Mouse (Mus musculus): ENCODE data around the gene Atg7. TPM values are rescaled to one million over a fixed set of nuclear protein-coding genes. Genes with fewer than 3 reads are reported as not detected.

The Atg7 gene
- polyA plus RNA-seq, 1 experiment from 2014 or later: 25.0 TPM

DNA sequence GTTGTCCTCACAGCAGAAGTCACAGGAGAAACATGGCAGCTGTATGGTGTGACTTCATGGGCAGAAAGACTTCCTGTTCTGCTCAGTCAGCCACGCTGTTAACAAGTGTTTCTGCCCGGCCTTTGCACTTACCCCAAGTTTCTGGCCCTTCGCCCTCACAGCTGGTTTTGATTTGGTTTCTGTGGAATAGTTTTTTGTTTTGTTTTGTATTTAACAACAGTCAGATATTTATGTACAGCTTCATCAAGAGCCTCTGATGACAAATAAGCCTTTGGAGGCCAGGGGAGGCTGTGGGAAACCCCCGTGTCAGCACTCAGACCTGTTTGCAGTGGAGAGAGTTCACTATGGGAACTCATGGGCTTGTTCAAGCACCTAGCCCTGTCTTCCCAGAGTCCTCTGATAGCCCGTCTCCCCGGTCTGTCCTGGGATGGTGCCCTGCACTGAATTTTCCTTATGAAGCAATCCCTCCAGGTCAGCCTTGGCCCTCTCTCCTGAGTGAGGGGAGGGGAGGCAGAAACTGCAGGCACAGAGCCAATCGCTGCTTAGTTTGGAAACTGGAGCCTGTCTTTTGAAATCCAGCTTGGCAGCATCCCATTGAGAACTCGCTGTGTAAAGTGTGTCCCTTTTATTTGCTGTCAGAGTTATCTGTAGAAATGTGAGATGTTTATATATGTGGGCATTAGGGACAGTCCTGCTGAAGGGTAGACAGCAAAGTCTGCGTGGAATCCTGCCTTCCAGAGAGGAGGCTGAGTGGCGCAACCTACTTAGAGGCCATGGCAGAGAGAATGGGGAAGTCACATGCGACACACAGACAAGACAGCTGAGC, 138.7 kb downstream of the Atg7 start:
- H3K4me3 ChIP-seq: no peak overlapping the region
- peak overlapping the region; percentile 47 for H3K27ac ChIP-seq
- 42% methylated on average over 11 of the region's 11 CpGs for WGBS
- no peaks in the 10 kb centered on the region for H3K27me3 ChIP-seq (ENCODE audit: insufficient read depth, poor library complexity, severe bottlenecking)
- H3K36me3 ChIP-seq: no peaks in the 10 kb centered on the region
- H3K9me3 ChIP-seq: no peaks in the 10 kb centered on the region
- peaks cover 44% of the 10 kb centered on the region for H3K4me1 ChIP-seq (replicated peaks)
- DNase-seq (ENCODE audit: low spot score): no peak

DNA sequence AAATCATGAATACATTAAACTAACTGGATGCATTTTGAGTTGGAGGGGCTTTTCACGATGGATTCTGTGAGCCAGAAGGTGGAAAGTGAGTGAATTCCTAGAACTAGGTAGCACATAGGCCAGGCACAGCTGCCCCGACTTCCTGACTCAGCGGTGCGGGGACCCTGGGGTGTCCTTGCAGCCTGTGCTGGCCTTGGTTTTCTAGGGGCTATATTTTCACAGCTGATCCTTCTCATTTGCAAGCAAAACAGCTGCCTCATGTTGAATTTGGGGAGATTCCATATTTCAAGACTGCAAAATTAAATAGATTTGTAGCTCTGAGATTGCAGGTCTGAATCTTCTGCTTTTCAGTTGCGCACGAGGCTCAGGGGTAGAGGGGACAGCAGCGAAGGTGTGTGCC, 139.6 kb downstream of the Atg7 start:
- Histone ChIP-seq H3K27me3 (ENCODE audit: insufficient read depth, poor library complexity, severe bottlenecking) (no peaks in the 10 kb centered on the region), H3K27ac (0 out of 2 replicates have a peak overlapping the region, but pooled peaks have one; percentile 24), H3K4me3 (no peak overlapping the region), H3K9me3 (no peaks in the 10 kb centered on the region), H3K36me3 (no peaks in the 10 kb centered on the region), H3K4me1 (replicated peaks) (peaks cover 45% of the 10 kb centered on the region)
- no peak for DNase-seq (ENCODE audit: low spot score)
- WGBS: 81% methylated on average over 7 of the region's 7 CpGs

DNA sequence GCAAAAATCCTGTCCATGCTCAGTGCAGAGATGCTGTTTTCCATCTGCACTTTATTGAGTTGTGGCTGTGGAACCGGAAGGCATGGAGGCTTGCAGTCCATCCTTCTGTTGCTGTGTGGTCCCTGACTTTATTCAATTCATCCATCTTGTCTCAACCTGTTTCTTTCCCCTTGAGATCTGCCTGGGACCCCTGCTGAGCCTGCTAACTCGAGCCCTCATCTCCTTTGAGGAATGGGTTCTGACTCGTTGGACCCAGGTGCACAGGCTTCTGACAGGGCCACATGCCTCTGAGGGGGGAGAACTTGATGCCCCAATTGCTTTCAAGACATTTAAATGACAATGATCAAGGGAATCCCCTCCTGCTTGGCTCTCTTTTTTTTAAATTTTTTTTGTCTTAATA, 143.6 kb downstream of the Atg7 start:
- no peaks in the 10 kb centered on the region for H3K27me3 ChIP-seq (ENCODE audit: insufficient read depth, poor library complexity, severe bottlenecking)
- no peak for DNase-seq (ENCODE audit: low spot score)
- H3K4me3 ChIP-seq: no peak overlapping the region
- H3K27ac ChIP-seq: no peak overlapping the region
- no peaks in the 10 kb centered on the region for H3K9me3 ChIP-seq
- H3K4me1 ChIP-seq (replicated peaks): peaks cover 23% of the 10 kb centered on the region
- WGBS: 39% methylated on average over 3 of the region's 3 CpGs
- no peaks in the 10 kb centered on the region for H3K36me3 ChIP-seq

DNA sequence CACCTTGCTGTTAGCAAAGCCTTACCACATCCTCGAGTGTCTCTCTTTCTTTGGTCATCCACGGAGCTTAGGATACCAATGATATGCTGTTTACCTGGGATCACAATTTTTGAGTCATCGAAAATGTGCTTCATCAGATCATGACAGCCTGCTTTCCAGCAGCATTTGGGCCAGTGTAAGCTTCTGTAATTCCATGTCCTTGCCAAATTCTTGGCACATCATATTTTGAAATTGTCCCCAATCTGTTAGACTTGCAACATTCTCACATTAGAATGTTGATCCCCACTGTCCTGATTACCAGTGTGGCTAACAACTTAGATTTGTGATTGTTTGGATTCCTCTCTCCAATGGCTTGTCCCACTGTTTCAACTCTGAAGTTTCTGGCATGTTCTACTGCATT, 144.7 kb downstream of the Atg7 start:
- WGBS: 87% methylated on average over 3 of the region's 3 CpGs
- no peak for DNase-seq (ENCODE audit: low spot score)

DNA sequence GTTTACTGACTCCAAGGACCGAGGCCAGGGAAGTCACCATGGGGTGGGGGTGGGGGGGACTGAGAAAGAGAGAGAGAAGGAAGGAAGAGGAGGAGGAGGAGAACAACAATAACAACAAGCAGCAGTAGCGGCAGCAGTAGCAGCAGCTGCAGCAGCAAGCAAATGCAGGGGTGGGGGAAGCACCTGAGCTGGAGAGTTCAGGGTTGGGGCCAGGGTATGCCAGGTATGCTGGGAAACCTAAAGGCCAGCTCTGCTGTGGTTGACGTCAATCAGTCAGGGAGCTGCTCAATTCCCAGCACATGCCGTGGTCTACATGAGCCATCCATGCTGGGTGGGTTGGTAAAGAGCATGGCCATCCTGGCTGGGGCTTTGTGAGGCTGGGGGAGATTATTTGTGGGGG, 145.8 kb downstream of the Atg7 start:
- 77% methylated on average over 4 of the region's 4 CpGs for WGBS
- Histone ChIP-seq H3K27me3 (ENCODE audit: insufficient read depth, poor library complexity, severe bottlenecking) (no peaks in the 10 kb centered on the region), H3K36me3 (no peaks in the 10 kb centered on the region), H3K4me3 (no peak overlapping the region), H3K27ac (no peak overlapping the region), H3K4me1 (replicated peaks) (peaks cover 7% of the 10 kb centered on the region; the same call in 1 of the 2 replicates), H3K9me3 (no peaks in the 10 kb centered on the region)
- no peak for DNase-seq (ENCODE audit: low spot score)

More for the DNA sequence above, 144.7 kb downstream of the Atg7 start:
- Histone ChIP-seq H3K27me3 (ENCODE audit: insufficient read depth, poor library complexity, severe bottlenecking) (no peaks in the 10 kb centered on the region), H3K4me1 (replicated peaks) (peaks cover 11% of the 10 kb centered on the region; the same call in 1 of the 2 replicates), H3K9me3 (no peaks in the 10 kb centered on the region), H3K4me3 (no peak overlapping the region), H3K27ac (no peak overlapping the region), H3K36me3 (no peaks in the 10 kb centered on the region)

DNA sequence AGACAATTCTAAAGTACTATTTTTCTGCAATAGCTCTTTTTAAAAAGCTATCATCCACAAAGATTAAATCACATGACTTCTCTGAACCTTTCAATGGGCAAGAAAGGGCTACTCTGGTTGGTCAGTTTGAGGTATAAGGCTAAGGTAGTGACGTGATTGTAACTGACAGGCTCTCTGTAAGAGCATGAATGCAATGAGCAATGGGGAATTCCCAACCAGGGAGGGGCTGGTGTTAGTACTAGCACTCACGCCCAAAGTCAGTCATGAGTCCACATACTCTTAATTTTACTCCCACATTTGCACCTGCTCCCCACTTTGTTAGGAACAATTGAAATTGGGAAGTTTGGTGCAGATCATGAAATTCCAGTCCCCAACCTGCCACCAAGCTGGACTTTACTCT, 147.2 kb downstream of the Atg7 start:
- Histone ChIP-seq H3K9me3 (no peaks in the 10 kb centered on the region), H3K4me1 (replicated peaks) (peaks cover 7% of the 10 kb centered on the region; the same call in 1 of the 2 replicates), H3K27ac (no peak overlapping the region), H3K36me3 (no peaks in the 10 kb centered on the region), H3K27me3 (ENCODE audit: insufficient read depth, poor library complexity, severe bottlenecking) (no peaks in the 10 kb centered on the region), H3K4me3 (no peak overlapping the region)
- WGBS: 88% methylated on average over 2 of the region's 2 CpGs
- no peak for DNase-seq (ENCODE audit: low spot score)

DNA sequence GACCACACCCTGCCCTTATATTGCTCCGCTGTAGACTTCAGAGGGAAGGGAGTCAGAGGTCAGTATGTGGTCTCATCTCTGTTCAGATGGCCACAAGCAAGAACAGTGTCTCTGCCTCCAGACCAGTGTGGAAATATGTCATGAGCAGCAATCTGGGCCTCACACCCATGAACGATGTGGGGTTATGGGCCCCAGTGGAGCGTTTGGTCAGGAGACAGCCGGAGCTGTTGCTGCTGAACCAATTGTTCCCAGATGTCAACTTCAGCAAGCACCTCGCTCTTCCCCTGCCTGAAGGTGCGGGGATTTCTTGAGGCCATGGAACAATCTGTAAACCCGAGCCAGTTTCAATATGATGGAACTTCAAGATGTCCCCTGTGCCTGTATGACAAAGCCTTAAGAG, 148.0 kb downstream of the Atg7 start:
- DNase-seq (ENCODE audit: low spot score): no peak
- Histone ChIP-seq H3K27ac (no peak overlapping the region), H3K27me3 (ENCODE audit: insufficient read depth, poor library complexity, severe bottlenecking) (no peaks in the 10 kb centered on the region), H3K4me3 (no peak overlapping the region), H3K36me3 (no peaks in the 10 kb centered on the region), H3K9me3 (no peaks in the 10 kb centered on the region), H3K4me1 (replicated peaks) (peaks cover 7% of the 10 kb centered on the region; the same call in 1 of the 2 replicates)
- 76% methylated on average over 7 of the region's 7 CpGs for WGBS

DNA sequence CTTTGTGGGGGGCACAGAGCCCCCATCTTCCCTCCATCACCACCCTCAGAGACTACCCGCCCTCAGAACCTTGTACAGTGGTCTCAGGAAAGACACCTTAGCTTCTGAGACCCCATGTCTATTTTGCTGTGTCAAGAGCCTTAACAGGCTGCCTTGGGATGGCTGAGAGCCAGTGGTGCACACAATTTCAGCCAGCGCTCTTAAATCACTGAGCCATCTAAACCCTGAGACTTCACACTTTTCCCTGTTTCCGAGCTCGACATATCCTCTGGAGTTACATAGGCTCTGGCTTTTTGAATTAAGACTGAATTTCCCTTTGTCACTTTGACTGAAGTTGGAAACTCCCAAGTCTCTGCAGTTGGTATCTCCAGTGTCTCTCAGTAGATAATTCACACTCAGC, 148.9 kb downstream of the Atg7 start:
- Histone ChIP-seq H3K4me1 (replicated peaks) (peaks cover 6% of the 10 kb centered on the region; the same call in 1 of the 2 replicates), H3K9me3 (no peaks in the 10 kb centered on the region), H3K27ac (no peak overlapping the region), H3K4me3 (no peak overlapping the region), H3K27me3 (ENCODE audit: insufficient read depth, poor library complexity, severe bottlenecking) (no peaks in the 10 kb centered on the region), H3K36me3 (no peaks in the 10 kb centered on the region)
- no peak for DNase-seq (ENCODE audit: low spot score)
- WGBS: 89% methylated on average over 4 of the region's 4 CpGs

DNA sequence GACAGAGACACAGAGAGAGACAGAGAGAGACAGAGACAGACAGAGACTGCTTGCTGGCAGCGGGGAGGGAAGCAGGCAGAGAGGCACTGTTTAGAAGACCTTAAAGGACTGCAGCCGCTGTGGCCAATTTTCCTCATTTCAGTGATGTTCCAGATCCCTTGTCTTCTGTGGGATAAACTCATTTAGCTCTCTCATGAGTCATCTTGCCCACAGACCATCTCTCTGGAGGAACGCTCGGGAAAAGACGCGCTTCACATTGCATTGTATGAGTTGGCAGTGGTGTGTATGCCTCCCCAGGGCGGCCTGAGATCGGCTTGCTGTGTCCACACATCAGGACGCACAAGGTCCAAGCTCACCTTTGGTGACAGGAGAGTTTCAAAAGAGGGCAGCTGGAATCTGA, 151.8 kb downstream of the Atg7 start:
- 96% methylated on average over 9 of the region's 9 CpGs for WGBS
- no peak overlapping the region for H3K27ac ChIP-seq
- no peaks in the 10 kb centered on the region for H3K36me3 ChIP-seq

DNA sequence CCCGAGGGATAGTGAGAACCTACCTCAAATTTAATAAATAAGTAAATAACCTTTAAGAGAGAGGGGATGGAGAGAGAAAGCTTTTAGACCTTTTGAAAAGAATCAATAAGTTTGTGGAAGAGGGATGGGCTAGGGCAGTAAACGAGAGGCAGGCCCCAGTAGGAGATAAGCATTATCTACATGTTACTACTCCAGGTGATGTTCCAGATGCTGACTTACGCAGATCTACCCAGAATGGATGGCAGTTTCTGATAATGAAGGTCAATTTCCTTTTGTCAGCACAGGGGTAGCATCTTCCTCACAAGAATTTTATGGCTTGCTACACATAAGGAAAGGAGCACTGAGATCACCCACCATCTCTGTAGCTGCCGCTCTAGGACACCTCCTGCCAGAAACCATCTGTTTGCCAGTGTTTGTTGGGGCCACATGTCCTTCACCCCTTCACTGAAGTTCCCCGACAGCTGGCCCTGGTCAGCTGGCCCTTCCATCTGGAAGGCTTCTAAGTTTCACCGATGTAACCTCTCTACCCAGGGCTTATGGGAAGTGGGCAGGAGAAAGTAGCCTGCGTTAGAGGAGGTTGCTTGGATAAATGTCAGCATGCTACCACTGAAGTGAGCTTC, 152.9 kb downstream of the Atg7 start:
- Histone ChIP-seq H3K4me3 (no peak overlapping the region), H3K36me3 (no peaks in the 10 kb centered on the region), H3K4me1 (replicated peaks) (peaks cover 7% of the 10 kb centered on the region; the same call in 1 of the 2 replicates), H3K27ac (no peak overlapping the region), H3K27me3 (ENCODE audit: insufficient read depth, poor library complexity, severe bottlenecking) (no peaks in the 10 kb centered on the region), H3K9me3 (no peaks in the 10 kb centered on the region)
- 89% methylated on average over 7 of the region's 7 CpGs for WGBS
- DNase-seq (ENCODE audit: low spot score): no peak

More for the DNA sequence above, 151.8 kb downstream of the Atg7 start:
- Histone ChIP-seq H3K4me1 (replicated peaks) (no peaks in the 10 kb centered on the region; the same call in 1 of the 2 replicates), H3K9me3 (no peaks in the 10 kb centered on the region), H3K27me3 (ENCODE audit: insufficient read depth, poor library complexity, severe bottlenecking) (no peaks in the 10 kb centered on the region), H3K4me3 (no peak overlapping the region)
- no peak for DNase-seq (ENCODE audit: low spot score)

DNA sequence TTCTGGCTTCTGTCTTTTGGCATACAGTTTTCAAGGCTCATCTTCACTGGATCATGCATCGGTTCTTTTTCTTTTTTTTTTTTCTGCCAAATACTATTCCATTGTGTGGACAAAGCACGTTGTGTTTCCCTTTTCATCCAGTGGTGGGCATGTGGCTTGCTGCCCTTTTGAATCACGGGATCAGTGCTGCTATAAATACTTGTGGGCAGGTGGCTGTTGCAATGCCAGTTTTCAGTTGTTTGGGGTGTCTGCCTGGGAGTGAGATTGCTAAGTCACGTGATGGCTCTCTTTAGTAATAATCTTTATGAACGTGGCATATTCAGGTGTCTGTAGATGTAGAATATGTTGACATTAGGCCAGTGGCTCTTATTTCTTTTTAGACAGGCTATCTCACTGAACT, 155.0 kb downstream of the Atg7 start:
- Histone ChIP-seq H3K9me3 (no peaks in the 10 kb centered on the region), H3K27ac (no peak overlapping the region), H3K27me3 (ENCODE audit: insufficient read depth, poor library complexity, severe bottlenecking) (no peaks in the 10 kb centered on the region), H3K4me3 (no peak overlapping the region), H3K36me3 (no peaks in the 10 kb centered on the region), H3K4me1 (replicated peaks) (peaks cover 19% of the 10 kb centered on the region; the same call in 1 of the 2 replicates)
- DNase-seq (ENCODE audit: low spot score): no peak
- WGBS: 86% methylated on average over 5 of the region's 5 CpGs

DNA sequence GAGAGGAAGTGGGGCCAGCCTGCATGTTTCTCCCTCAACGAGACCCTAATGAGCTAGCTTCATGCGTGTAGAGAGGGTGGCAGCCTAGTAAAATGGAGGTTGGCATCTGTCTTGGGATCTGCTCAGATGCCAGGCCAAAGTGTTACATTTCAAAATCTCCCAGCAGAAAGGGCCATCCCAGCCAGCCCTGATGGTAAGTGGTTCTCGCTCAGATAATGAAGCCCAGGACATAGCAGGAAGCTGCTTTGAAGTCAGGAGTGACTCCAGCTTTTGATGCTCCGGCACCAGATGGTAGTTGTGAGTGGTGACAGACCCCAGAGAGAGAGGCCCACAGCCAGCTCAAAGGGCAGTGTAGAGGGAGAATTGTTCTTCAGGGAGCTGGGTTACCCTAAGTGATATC, 155.8 kb downstream of the Atg7 start:
- no peaks in the 10 kb centered on the region for H3K36me3 ChIP-seq
- 0 out of 2 replicates have a peak overlapping the region, but pooled peaks have one; percentile 0 for H3K27ac ChIP-seq
- no peaks in the 10 kb centered on the region for H3K27me3 ChIP-seq (ENCODE audit: insufficient read depth, poor library complexity, severe bottlenecking)
- no peaks in the 10 kb centered on the region for H3K9me3 ChIP-seq
- DNase-seq (ENCODE audit: low spot score): no peak
- 67% methylated on average over 4 of the region's 4 CpGs for WGBS
- H3K4me3 ChIP-seq: no peak overlapping the region
- peaks cover 22% of the 10 kb centered on the region for H3K4me1 ChIP-seq (replicated peaks)

DNA sequence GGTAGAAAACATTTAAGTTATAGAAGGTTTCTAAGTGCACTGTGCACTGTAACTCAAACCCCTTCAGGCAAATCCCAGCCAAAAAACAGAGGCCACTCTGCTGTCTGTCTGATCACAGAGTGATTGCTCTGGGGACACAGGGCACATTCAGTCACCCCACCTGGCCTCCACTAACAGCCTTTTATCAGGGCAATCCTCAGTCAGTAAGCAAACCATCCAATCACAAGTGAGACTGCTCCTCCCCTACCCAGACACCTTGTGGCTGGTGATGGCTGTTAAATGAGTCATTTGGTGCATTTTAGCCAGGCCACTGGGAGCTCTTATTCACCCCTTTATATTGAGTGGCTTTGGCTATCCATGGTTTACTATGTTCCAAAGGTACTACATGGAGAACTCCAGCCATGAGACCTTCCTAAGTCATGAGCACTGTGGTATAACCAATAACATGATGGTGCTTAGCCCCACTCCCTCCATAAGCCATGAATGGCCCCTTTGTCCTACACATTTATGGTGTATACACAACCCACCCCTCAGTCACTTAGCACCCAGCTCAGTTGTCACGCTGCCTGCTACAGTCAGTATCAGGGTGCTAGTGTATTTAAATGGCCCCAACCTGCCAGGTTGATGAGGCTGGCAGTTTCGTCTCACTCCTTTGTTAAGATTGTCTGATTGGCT, 157.5 kb downstream of the Atg7 start:
- Histone ChIP-seq H3K4me1 (replicated peaks) (peaks cover 39% of the 10 kb centered on the region), H3K36me3 (no peaks in the 10 kb centered on the region), H3K4me3 (no peak overlapping the region), H3K27ac (no peak overlapping the region; the same call in 1 of the 2 replicates), H3K27me3 (ENCODE audit: insufficient read depth, poor library complexity, severe bottlenecking) (no peaks in the 10 kb centered on the region), H3K9me3 (no peaks in the 10 kb centered on the region)
- 66% methylated on average over 2 of the region's 2 CpGs for WGBS
- no peak for DNase-seq (ENCODE audit: low spot score)

Measured in hindbrain, embryonic 10.5 days (tissue).